Mouse (Mus musculus) liver, postnatal 0 days (tissue): ENCODE results near the gene Cttn.

Experiments used
- CTCF ChIP-seq: sonication (generic); IDR thresholded peaks from 2 replicates; pipeline ENCODE4 v1.5.1; 2016; ENCODE audit warnings: antibody characterized with exemption, low read depth
- EP300 ChIP-seq: IDR thresholded peaks from 2 replicates; pipeline ENCODE4 v1.6.1; 2016; ENCODE audit warnings: antibody characterized with exemption, low read depth, mild to moderate bottlenecking

DNA sequence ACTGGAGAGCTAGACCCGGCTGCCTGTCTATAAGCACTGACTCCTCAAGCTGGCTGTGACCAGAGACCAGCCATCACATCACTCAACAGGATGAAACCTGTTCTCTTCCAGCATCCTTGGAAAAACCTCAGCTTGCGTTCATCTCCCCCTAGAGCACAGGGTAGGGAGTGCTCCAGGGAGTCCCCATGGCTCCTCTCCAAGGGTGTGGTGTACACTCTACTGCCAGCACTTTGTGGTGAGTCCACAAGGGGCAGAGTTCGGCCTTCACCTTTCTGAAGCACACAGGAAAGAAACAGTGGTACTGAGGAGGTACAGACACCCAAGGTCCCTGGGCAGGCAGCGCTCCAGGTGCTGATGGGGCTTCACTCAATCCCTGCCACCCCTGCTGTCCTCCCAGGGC lies 55.0 kb downstream of the Cttn start:
- TF ChIP-seq CTCF (peak; percentile 30; the same call in 1 of the 2 replicates), EP300 (no peak)
